Mouse (Mus musculus) embryonic facial prominence, embryonic 15.5 days (tissue): ENCODE measurements around the gene Tmem185b. TPM values are rescaled to one million over a fixed set of nuclear protein-coding genes. Genes with fewer than 3 reads are reported as not detected.

ENCODE experiments used
- ATAC-seq: fragments of 200-750 bp; cut with Nextera tagmentation; 2 replicates; pipeline ENCODE4 v1.8.0; 2017; ENCODE audit warnings: low read depth, moderate TSS enrichment; ENCODE audit not compliant: insufficient number of reproducible peaks, low FRiP score, low TSS enrichment
- H3K27ac ChIP-seq: fragments of 300-500 bp; sonication (generic); replicated peaks from 2 replicates; pipeline ENCODE4 v1.5.1; 2015; ENCODE audit warnings: mild to moderate bottlenecking, inconsistent platforms
- H3K27me3 ChIP-seq: fragments of 300-500 bp; sonication (generic); 2 replicates; pipeline ENCODE4 v1.6.1; 2015; ENCODE audit warnings: inconsistent platforms
- H3K36me3 ChIP-seq: fragments of 300-500 bp; sonication (generic); 2 replicates; pipeline ENCODE4 v1.6.1; 2015; ENCODE audit warnings: mild to moderate bottlenecking, inconsistent platforms
- H3K4me1 ChIP-seq: fragments of 300-500 bp; sonication (generic); 2 replicates; pipeline ENCODE4 v1.6.1; 2015; ENCODE audit warnings: inconsistent platforms
- H3K4me2 ChIP-seq: fragments of 300-500 bp; sonication (generic); replicated peaks from 2 replicates; pipeline ENCODE4 v1.6.1; 2015; ENCODE audit warnings: mild to moderate bottlenecking, inconsistent platforms
- H3K4me3 ChIP-seq: fragments of 300-500 bp; sonication (generic); replicated peaks from 2 replicates; pipeline ENCODE4 v1.5.1; 2015; ENCODE audit warnings: mild to moderate bottlenecking, inconsistent platforms
- H3K9ac ChIP-seq: fragments of 300-500 bp; sonication (generic); 2 replicates; pipeline ENCODE4 v1.6.1; 2015; ENCODE audit warnings: inconsistent platforms
- H3K9me3 ChIP-seq: fragments of 300-500 bp; sonication (generic); replicated peaks from 2 replicates; pipeline ENCODE4 v1.6.1; 2016; ENCODE audit warnings: inconsistent platforms
- WGBS: fragments of 180-500 bp; shearing (Covaris S2); methylation state at CpG from one replicate; pipeline ENCODE4 v1.1.7; 2015; 5-methylcytosine and 5-hydroxymethylcytosine counted together
- polyA plus RNA-seq: library from polyadenylated mRNA; unstranded; fragments of >200 nt; fragmentation: Nextera tagmentation; extraction: Ambion mirVana; gene quantifications from 2 replicates; pipeline ENCODE4 v1.2.1, GENCODE M21; 2015

Tmem185b gene
- polyA plus RNA-seq = 23.3 and 23.5 TPM in 2 replicates

GRCm38 (mm10) chr1:119525689-119526591 lies at the start of gene Tmem185b:
Gene Tmem185b, plus strand, starts transcription at chr1:119526160.
- H3K4me3 ChIP-seq = peak within 1 kb of the TSS; percentile 65
- no peaks in the 10 kb centered on the region for H3K9me3 ChIP-seq
- H3K4me2 ChIP-seq = peak within 1 kb of the TSS; percentile 88
- ATAC-seq = peak; percentile 95
- peaks cover 28% of the 10 kb centered on the region for H3K36me3 ChIP-seq
- peaks cover 22% of the 10 kb centered on the region for H3K4me1 ChIP-seq
- WGBS = 2% methylated on average over 80 of the region's 82 CpGs
- peak within 1 kb of the TSS; percentile 86 for H3K27ac ChIP-seq
- H3K27me3 ChIP-seq = no peaks in the 10 kb centered on the region
- peak within 1 kb of the TSS; percentile 67 for H3K9ac ChIP-seq

- no peak overlapping the region for H3K9ac ChIP-seq
- peaks cover 56% of the 10 kb centered on the region for H3K36me3 ChIP-seq
Measured at GRCm38 (mm10) chr1:119476905-119477353, 49.0 kb upstream of the Tmem185b start.

GRCm38 (mm10) chr1:119479641-119480040 lies 46.3 kb upstream of the Tmem185b start:
- no peak overlapping the region for H3K4me3 ChIP-seq
- H3K9me3 ChIP-seq = no peaks in the 10 kb centered on the region
- no peak overlapping the region for H3K27ac ChIP-seq
- peaks cover 46% of the 10 kb centered on the region for H3K36me3 ChIP-seq
- 83% methylated on average over 4 of the region's 4 CpGs for WGBS
- no peaks in the 10 kb centered on the region for H3K4me1 ChIP-seq
- no peak overlapping the region for H3K4me2 ChIP-seq
- H3K27me3 ChIP-seq = no peaks in the 10 kb centered on the region
- no peak overlapping the region for H3K9ac ChIP-seq
- ATAC-seq = no peak

More at GRCm38 (mm10) chr1:119476905-119477353, 49.0 kb upstream of the Tmem185b start:
- H3K4me3 ChIP-seq = no peak overlapping the region
- no peak for ATAC-seq
- H3K27ac ChIP-seq = no peak overlapping the region
- no peaks in the 10 kb centered on the region for H3K27me3 ChIP-seq
- H3K9me3 ChIP-seq = no peaks in the 10 kb centered on the region
- H3K4me1 ChIP-seq = 0 out of 2 replicates have a peak, but pooled peaks cover 5% of the 10 kb centered on the region
- WGBS = 74% methylated on average over 7 of the region's 7 CpGs
- H3K4me2 ChIP-seq = no peak overlapping the region

GRCm38 (mm10) chr1:119480678-119481077 lies 45.3 kb upstream of the Tmem185b start:
- Histone ChIP-seq H3K4me3 (no peak overlapping the region), H3K4me2 (no peak overlapping the region), H3K9ac (no peak overlapping the region), H3K27ac (no peak overlapping the region), H3K4me1 (no peaks in the 10 kb centered on the region), H3K36me3 (peaks cover 35% of the 10 kb centered on the region), H3K27me3 (no peaks in the 10 kb centered on the region), H3K9me3 (no peaks in the 10 kb centered on the region)
- WGBS = 95% methylated on average over 8 of the region's 8 CpGs
- no peak for ATAC-seq

GRCm38 (mm10) chr1:119481205-119481932 lies 44.6 kb upstream of the Tmem185b start:
- Histone ChIP-seq H3K27ac (no peak overlapping the region), H3K4me1 (no peaks in the 10 kb centered on the region), H3K9ac (no peak overlapping the region), H3K4me2 (no peak overlapping the region), H3K9me3 (no peaks in the 10 kb centered on the region), H3K27me3 (no peaks in the 10 kb centered on the region), H3K36me3 (peaks cover 29% of the 10 kb centered on the region), H3K4me3 (no peak overlapping the region)
- WGBS = 93% methylated on average over 7 of the region's 7 CpGs
- ATAC-seq = no peak

GRCm38 (mm10) chr1:119482891-119483290 lies 43.1 kb upstream of the Tmem185b start:
- Histone ChIP-seq H3K9ac (no peak overlapping the region), H3K27me3 (no peaks in the 10 kb centered on the region), H3K4me3 (no peak overlapping the region), H3K4me2 (no peak overlapping the region), H3K4me1 (peaks cover 10% of the 10 kb centered on the region), H3K27ac (no peak overlapping the region), H3K9me3 (no peaks in the 10 kb centered on the region), H3K36me3 (peaks cover 18% of the 10 kb centered on the region)
- WGBS = 51% methylated on average over 3 of the region's 3 CpGs
- no peak for ATAC-seq

- no peak for ATAC-seq
- Histone ChIP-seq H3K9me3 (no peaks in the 10 kb centered on the region), H3K27ac (no peak overlapping the region), H3K36me3 (peaks cover 18% of the 10 kb centered on the region), H3K4me2 (no peak overlapping the region), H3K4me1 (peaks cover 16% of the 10 kb centered on the region), H3K27me3 (no peaks in the 10 kb centered on the region), H3K4me3 (no peak overlapping the region), H3K9ac (no peak overlapping the region)
- 67% methylated on average over 3 of the region's 3 CpGs for WGBS
Measured at GRCm38 (mm10) chr1:119484457-119484856, 41.5 kb upstream of the Tmem185b start.

- Histone ChIP-seq H3K27me3 (no peaks in the 10 kb centered on the region), H3K4me3 (no peak overlapping the region), H3K27ac (no peak overlapping the region), H3K4me2 (no peak overlapping the region), H3K36me3 (peaks cover 13% of the 10 kb centered on the region), H3K9ac (no peak overlapping the region), H3K9me3 (no peaks in the 10 kb centered on the region), H3K4me1 (peaks cover 21% of the 10 kb centered on the region)
- WGBS = 9% methylated on average over 2 of the region's 2 CpGs
- no peak for ATAC-seq
Measured at GRCm38 (mm10) chr1:119485825-119486224, 40.1 kb upstream of the Tmem185b start.

GRCm38 (mm10) chr1:119487917-119488590 lies 37.9 kb upstream of the Tmem185b start:
- Histone ChIP-seq H3K4me1 (peaks cover 34% of the 10 kb centered on the region), H3K4me2 (no peak overlapping the region), H3K36me3 (no peaks in the 10 kb centered on the region), H3K9me3 (no peaks in the 10 kb centered on the region), H3K9ac (no peak overlapping the region), H3K27me3 (no peaks in the 10 kb centered on the region), H3K4me3 (no peak overlapping the region), H3K27ac (no peak overlapping the region)
- WGBS = 33% methylated on average over 10 of the region's 10 CpGs
- ATAC-seq = no peak

GRCm38 (mm10) chr1:119490765-119491164 lies 35.2 kb upstream of the Tmem185b start:
- ATAC-seq = no peak
- H3K9me3 ChIP-seq = no peaks in the 10 kb centered on the region
- H3K36me3 ChIP-seq = no peaks in the 10 kb centered on the region
- no peak overlapping the region for H3K4me3 ChIP-seq
- H3K4me1 ChIP-seq = peaks cover 39% of the 10 kb centered on the region
- H3K27me3 ChIP-seq = no peaks in the 10 kb centered on the region
- no peak overlapping the region for H3K4me2 ChIP-seq
- WGBS = 35% methylated on average over 7 of the region's 7 CpGs
- H3K9ac ChIP-seq = no peak overlapping the region
- no peak overlapping the region for H3K27ac ChIP-seq

GRCm38 (mm10) chr1:119492097-119492496 lies 33.9 kb upstream of the Tmem185b start:
- H3K9me3 ChIP-seq = no peaks in the 10 kb centered on the region
- no peaks in the 10 kb centered on the region for H3K27me3 ChIP-seq
- no peak overlapping the region for H3K4me3 ChIP-seq
- peak overlapping the region; percentile 39; the same call in 1 of the 2 replicates for H3K27ac ChIP-seq
- no peak overlapping the region for H3K9ac ChIP-seq
- ATAC-seq = no peak
- no peaks in the 10 kb centered on the region for H3K36me3 ChIP-seq
- H3K4me2 ChIP-seq = no peak overlapping the region; the same call in 1 of the 2 replicates
- H3K4me1 ChIP-seq = peaks cover 37% of the 10 kb centered on the region
- WGBS = 42% methylated on average over 11 of the region's 11 CpGs
